Mouse (Mus musculus): Measurements from ENCODE around the gene Draxin.
"Not testable (repeated sequence)": the region's sequence is repeated elsewhere in the genome, so short reads cannot be mapped to it uniquely, and the experiment has no call there.

Gene Draxin

DNA sequence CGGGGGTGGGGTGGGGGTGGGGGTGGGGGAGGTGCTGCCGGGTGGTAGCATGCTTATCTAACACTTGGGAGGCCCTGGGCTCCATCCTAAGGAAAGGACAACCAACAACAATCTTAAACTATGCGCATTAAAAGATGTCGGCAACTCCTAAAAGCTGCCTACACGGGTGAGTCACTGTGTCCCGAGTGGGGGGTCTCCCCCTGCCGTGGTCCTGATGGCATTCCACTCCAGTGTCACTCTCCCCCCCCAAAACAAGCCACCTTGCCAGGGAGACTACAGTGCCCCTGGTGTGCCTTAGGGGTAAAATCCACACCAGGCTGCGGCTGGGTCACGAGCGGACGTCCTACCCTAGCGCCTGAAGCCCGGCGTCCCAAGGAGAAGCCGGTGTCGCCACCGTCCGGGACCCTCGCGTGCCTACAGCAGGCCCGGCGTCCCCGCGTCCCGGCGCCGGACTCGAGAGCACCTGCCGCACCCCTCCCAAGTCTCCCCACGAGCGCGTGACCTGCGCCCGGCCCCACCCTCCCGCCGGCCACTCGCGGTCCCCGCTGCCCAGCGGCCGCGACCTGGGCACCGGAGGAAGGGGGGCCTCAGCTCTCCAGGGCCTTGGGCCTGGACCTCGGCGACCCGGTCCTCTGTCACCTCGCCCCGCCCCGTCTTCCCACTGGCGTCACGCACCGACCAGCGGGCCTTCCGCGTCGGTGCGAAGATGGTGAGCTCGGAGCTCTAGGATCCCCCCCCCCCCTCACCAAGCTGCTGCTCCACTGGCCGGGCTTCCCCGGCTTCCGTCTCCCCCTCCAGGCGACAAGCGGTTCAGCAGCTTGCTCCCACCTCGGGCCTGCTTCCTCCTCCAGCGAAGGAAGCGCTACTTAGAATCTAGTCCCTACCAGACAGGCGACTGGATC lies 21.0 kb upstream of the Draxin start, which contains the start of gene Fbxo6:
Gene Fbxo6, minus strand, starts transcription at position 874 of the 902 bp plus-strand sequence.
- peak; percentile 72 to 74 for DNase-seq

DNA sequence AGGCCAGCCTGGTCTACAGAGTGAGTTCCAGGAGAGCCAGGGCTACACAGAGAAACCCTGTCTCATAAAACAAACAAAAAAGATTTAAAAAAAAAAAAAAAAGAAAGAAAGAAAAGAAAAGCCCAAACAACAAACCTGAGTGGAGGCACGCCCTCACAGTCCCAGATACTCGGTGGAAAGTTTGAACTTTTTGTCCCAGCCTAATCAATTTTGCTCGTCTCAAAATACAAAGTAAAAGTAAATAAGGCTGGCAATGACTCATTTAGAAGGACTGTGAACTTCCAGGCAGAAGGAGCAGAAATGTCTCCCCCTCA lies 20.4 kb upstream of the Draxin start:
- DNase-seq, result no peak

DNA sequence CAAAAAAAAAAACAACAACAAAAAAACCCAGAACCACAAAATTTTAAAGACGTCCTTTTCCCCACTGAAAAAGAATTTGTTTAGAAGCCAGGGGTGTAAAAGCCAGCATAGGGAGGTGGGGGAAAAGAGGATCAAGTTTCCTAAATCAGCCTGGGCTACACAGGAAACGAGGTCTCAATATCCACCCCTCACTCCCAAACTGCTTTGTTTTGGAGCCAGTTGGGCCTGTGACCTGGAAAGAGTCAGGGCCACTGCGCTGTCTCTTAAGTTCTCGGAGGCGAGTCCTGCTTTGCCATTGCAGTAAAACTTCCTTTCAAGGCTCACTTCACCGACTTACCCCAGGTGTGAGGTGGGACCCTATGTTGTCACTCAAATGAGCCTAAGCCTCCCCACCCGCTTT lies 19.7 kb upstream of the Draxin start:
- DNase-seq, result no peak

DNA sequence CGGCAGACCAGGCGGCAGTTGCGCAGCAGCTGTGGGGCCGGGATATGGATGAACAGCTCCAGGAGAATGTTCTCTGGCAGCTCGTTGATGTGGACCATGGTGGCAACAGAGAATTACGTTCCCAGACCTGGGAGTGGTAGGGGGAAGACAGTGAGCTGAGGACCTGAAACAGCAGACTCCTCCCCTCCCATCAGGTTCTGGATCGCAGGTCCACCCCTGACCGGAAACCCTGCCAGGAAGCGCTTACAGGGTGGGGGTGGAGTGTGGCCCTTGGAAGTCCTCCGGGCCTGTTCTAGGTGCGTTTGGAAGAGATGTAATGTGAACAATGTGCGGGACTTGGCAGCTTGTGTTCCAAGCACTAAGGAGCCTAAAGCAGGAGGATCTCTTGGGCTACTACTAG lies 19.0 kb upstream of the Draxin start:
- DNase-seq, result no peak

DNA sequence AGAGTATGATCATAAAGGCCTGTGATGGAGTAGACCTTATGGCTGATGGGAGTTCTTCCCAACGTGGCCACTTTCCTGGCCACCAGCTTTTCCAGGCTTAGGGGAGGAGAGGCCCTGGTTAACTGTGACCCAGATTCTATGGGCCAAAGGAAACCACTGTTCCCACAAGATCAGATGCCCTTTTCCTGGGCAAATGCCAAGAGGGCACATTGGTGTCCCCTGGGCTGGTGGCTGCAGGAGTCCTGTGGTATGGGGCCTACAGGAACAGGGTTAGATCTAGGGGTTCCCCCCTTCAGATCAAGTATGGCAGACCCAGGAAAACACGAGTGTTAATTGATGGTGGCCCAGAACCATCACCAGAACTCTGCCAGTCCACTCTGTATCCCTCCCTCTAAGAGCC lies 17.2 kb upstream of the Draxin start:
- no peak for DNase-seq

DNA sequence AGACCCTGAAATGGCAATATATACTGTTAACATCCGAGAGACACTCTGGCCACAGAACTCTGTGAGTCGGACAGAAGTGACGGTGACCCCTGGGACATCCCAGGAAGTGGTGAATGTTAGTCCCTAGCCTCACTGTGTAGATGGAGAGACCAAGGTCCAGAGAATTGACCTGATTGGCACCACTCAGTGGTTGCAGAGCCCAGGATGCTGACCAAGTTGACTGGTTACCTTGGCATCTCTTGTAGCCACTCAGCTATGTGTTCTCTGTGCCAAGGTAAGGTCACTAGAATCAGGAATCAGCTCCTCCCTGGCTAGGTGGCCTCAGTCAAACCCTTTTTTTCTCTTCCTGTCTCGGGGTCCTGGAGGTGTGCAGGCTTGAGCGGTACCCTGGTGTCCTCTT lies 13.2 kb upstream of the Draxin start:
- DNase-seq, result no peak

DNA sequence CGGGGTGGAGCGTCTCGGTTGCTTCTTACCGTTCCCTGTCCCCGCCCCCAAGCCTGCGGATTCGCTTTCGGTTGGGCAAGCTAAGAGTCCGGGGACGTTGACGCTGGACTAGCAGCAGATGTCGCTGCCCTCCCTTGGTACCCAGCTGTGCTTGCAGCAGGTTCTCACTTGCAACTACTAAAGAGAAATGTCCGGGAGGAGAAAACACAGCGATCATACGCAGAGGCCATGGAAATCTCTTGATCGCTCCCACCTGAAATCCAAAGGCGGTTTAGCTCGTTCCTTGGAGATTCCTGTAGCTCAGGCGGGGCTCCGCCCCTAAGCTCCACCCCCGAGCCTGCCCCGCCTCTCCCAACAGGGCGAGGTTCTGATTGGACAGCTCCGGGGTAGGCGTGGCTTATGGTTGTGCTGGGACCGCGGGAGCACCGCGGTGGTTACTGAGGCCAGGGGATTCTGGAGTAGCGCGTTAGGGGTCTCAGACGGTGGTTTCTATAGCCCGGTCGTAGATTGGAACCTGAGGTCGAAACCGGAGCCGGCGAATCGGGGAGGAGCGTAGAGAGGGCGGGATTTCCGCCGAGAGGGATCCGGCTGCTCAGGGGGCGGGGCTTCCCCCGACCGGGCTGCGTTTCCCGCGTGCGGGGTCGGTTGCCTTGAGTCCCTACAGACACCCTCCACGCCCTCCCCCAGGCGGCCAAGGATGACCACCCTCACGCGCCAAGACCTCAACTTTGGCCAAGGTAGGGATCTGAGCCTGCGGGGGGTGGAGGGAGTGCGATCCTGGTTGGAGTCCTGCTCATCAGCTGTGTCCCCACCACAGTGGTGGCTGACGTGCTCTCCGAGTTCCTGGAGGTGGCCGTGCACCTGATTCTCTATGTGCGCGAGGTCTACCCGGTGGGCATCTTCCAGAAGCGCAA lies 9.9 kb upstream of the Draxin start:
- DNase-seq, result peak; percentile 88 to 93

DNA sequence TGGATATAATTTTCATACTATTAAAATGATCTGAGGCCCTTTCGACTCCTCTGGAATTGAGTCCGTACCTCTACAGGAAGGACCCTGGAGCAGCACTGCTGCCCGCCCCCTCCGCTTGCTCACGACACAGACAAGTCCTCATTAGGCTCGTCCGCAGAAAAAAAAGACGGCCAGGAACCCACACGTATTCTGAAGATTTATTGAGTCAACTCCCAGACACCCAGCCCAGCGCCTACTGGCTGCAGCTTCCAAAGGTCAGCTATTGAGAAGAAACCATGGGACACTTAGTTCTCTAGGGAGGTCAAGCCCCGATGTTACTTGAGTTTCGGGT lies 9.2 kb upstream of the Draxin start:
- DNase-seq, result no peak

DNA sequence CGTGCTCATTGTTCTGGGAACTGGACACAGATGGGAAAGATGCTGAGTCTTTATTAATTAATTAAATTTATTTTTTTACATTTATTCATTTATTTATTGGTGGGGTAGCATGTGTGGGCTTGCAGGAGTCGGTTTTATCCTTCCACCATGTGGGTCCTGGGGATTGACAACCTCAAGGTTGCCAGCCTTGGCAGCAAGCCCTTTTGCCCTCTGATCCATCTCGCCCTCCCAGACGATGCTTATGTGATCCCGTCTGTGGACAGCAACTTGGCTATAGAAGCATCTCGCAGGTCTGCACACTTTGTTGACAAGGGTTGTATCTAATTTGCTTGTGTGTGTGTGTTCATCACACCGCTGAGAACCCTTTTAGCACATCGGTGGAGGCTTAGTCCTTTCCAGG lies 7.0 kb upstream of the Draxin start:
- DNase-seq, result no peak

DNA sequence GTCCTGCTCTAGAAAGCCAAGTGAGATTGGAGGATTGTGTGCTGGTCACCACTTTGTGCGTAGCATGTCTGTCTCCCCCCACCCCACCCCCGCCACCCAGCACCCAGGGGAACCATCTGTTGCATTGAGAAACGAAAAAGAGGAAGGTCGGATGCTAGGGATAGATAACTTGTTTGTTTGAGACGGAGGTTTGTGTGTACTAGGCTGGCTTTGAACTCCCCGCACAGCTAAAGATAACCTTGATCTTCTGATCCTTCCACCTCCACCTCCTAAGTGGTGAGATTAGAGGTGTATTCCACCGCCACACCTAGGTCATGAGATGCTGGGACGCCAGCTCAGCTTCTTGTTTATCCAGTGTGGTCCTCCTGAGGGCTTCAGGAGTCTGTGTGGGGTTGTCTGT lies 4.5 kb upstream of the Draxin start:
- DNase-seq, result no peak

DNA sequence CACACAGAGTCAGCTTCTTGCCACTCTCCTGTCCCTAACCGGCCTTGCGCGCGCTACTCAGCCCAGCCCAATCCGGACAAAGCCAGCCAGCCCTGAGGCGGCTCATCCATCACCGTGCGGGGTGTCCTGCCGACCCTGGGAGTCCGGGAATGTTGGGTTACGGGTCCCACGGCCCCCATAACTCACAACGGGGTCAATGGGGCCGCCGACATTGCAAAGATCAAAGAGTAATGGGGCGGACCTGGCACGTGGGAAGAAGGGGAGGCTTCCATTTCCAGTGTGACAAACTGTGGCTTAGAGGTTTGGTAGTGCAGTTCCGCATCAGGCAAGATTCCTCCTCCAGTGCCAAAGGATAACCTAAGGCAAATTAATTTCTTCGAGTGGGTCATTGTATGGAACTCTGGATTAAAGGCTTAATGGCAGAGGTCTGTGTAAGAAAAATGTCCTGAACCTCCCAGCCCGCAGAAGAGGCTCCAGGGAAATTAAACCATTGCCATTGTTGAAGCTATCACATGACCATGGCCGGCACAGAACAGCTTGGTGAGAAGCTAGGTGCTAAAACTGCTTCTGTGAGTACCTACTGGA lies 1.1 kb upstream of the Draxin start:
- no peak for DNase-seq

DNA sequence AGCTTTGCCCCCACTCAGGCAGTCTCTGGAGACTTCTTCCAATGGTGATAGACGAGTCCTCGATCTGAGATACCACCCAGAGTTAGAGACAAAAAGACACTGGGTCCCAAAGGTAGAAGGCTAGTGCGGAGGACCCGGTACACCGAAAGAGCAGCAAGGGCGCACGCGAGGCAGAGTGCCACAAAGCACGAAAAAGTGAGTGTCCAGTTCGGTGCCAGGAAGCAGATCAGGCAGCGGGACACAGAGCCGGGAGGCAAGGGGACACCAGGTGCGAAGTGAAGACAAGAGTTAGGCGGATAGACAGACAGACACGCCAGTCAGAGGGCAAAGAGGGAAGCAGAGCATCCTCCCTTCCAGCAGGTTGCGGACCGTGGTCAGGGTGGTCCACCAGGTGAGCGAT lies 365 bp downstream of the Draxin start, which contains the start of gene Mad2l2:
Gene Mad2l2, plus strand, starts transcription at position 252 of the 400 bp plus-strand sequence.
- DNase-seq, result no peak

DNA sequence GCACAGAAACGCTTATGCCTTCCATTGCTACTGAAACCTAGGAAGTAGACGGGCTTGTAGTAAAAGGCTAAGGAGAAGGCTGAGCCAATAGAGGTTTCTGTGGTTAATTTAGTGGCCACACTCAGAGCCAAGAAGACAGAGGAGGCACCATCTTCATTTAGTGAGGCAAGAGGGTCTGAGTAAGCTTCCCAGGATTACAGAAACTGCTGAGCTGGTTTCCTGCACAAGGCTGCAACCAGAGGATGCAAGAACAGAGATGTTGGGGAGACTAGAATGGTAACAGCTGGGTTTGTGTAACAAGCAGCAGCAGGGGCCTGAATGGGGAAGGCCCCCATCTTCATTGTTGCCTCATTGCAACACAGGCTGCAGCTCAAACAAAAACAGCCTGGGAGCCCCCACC lies 1.8 kb downstream of the Draxin start:
- DNase-seq, result no peak

DNA sequence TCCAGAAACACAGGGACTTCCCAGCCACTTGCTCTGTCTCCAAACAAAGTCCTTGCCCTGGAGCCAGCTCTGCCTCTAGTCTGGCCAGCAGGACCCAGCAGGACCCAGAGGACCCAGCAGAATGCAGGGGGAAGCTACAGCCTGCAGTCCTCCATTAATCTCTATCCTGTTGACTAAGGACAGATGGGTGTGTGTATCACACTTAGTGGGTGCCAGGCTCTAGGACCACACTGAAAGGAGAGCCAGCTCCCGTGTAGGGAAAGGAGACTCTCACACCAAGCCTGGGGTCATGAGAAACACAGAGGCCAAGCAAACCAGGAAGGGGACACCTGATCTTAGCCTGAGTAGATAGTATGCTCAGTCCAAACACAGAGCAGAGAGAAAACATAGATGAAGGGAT lies 2.3 kb downstream of the Draxin start:
- no peak for DNase-seq

DNA sequence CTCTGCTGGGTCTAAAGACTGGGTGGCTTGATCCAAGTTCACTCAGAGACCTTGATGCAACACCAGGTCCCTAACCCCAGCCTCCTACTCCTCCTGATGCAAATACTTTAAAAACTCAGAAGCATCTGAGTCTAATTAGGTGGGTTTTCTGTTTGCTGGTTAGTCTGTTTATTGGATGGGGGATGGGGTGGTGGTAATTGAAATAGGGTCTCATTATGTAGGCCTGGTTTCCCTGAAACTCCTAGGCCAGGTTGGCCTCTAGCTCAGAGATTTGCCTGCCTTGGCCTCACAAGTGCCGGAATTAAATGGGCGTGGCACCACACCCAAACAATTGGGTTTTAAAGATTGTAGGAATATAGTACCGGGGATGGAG lies 7.8 kb downstream of the Draxin start:
- no peak for DNase-seq

DNA sequence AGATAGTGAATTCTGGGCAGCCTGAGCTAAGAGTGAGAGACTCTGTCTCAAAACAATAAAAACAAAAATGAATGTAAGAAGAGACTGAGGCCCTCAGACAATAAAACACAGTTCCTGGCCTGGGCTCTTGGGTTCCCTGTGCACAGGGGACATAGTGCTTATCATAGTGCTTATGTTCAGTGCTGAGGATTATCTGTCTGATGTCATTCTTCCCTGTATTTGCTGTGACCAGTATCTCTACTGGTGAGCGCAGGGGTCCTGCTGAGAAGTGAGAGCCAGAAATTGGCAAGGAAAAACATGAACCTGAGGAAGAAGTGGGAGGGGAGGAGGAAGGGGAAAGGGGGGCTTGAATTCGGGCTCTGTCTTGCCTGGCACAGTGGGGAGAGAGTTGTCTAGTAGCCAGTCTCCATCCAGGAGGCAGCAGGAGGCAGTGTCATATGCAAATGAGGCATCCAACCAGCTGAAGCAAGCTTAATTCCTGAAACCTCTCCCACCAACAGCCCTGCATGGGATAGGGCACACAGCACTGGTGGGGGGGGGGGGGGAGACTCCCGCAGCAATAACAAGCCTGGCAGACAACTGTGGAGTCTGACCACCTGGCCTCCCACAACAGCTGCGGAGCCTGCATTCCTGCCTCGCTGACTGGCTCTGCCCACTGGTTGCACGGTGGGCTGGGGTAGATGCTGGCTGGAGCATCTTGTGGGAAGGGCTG lies 8.4 kb downstream of the Draxin start:
- DNase-seq, result no peak

DNA sequence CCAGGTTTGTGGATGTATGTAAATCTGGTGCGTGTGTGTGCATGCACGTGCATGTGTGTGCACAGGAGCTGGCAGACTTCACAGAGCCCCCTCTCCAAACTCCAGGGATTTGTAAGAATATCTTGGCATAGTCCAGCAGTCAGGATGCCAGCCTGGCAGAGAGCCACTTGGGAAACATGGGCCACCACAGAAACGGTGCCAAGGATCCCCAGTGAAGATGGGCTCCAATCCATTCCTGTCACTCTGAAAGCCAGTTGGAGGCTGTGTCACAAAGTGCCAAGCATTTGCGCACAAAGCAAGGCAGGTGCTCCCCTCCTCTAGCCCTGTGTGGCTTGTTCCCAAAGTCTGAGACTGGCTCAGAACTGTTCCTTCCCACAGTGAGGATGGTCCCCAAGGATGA lies 9.1 kb downstream of the Draxin start:
- DNase-seq, result no peak

DNA sequence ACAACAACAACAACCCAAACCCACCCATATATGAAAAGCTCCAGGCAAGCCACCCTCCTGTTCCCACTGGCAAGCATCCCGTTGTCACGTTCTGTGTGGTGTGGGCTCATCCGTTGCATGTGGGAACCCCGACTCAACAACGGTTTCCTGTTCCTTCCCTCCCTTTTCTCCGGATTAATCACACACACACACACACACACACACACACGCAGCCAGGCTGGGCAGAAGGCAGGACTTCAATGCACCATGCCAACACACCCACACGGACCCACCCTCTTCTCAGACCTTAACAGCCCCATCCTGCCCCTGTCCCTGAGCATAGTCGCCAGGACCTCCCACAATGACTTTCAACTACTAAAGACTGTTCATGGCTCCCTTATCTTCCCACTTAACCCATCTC lies 9.9 kb downstream of the Draxin start:
- DNase-seq, result no peak

DNA sequence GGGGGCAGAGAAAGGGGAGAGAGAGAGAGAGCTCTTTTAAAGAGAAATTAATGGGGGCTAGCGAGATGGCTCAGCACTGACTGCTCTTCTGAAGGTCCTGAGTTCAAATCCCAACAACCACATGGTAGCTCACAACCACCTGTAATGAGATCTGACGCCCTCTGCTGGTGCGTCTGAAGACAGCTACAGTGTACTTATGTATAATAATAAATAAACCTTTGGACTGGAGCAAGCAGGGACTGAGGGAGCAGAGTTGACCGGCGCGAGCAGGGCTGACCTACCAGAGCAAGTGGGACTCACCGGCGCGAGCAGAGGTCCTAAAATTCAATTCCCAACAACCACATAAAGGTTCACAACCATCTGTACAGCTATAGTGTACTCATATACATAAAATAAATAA lies 10.9 kb downstream of the Draxin start:
- not testable (repeated sequence) for DNase-seq

DNA sequence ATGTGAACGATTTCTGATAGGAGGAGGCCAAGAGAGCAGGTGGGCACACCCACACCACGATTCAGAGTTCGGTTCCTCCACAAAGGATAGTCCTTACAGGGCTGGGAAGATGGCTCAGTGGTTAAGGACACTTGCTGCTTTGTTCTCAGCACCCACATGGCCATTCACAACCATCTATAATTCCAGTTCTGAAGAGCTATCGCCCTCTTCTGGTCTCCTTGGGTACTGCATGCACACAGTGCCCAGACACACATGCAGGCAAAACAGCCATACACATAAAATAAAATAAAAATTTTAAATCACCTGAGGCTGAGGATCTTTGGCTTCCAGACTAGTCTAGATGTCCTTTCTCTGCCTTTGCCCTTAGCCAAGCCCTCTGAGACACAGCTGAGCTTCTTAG lies 13.1 kb downstream of the Draxin start:
- DNase-seq, result no peak

DNA sequence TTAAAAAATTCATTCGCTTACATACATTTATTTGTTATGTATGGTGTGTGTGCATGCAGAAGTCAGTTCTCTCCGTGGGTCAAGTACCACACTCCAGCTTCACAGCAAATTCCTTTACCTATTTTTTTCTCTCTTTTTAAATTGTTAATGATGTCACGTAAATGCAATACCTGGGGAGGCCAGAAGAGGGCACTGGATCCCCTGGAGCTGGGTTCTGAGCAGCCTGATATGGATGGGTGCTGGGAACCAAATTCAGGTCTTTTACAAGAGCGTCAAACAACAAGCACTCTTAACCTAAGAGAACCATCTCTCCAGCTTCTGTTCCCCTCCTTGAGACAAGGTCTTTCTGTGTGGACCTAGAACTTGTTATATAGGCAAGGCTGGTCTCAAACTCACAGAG lies 13.8 kb downstream of the Draxin start:
- no peak for DNase-seq

DNA sequence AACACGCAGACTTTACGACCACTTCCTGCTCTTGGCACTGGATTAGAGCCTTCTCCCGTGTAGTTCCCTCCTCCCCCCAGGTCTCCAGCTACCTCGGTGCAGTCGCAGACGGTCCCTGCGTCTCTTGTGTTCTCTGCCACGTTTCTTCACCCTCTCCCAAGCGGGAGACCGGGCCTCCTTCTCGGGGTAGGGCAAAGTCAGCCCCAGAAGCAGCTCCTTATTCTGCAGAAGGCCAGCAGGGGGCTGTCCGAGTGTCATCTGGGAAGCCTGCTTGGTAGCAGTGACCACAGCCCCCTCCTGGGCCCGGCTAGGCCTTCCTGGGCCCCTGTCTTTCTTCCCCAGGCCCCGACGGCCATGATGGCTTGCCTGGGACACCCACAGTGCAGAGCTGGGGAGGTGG lies 15.0 kb downstream of the Draxin start:
- DNase-seq, result peak in 1 of 2 experiments; percentile 52

DNA sequence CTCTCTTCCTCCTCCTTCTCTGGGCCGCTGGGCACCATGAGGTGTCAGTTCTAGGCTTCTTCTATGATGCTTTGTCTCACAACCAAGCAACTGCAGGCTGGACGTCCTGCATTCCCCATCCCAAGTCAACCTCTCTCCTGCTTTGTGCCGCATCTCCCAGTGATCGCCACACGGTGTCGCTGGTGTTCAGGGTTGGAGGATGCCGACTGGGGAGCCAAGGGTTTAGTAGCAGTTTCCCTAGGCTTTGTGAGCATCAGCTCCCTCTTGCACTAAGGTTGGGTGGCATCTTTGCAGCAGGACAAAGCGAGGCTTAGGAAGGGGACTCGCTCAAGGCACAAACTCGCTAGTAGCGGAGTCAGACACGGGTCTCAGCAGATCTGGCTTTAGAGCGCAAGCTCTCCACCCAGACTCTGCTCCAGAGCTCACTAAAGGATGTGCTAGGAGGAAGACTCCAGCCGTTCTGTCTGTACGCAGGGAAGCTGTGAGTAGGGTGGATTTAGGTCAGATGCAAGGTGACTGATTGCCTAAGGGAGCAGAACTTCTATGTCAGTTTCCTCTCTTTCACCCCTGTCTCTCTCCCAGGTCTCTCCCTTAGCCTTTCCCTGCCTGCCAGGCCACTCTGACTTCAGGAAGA lies 15.6 kb downstream of the Draxin start:
- DNase-seq, result peak; percentile 64 to 82
